Mouse (Mus musculus): ENCODE results near the gene Med26.

- TF ChIP-seq POLR2A (IDR thresholded peaks at IDR 0.05; ENCODE audit: borderline replicate concordance, insufficient read depth, low read length) = no peak
- TF ChIP-seq CTCF (IDR thresholded peaks at IDR 0.05; ENCODE audit: borderline replicate concordance, insufficient read depth, low read depth, low read length) = no peak
These were observed 17.9 kb upstream of the Med26 start for GRCm38 (mm10) chr8:72565970-72566369.

All from cerebellum, adult 2 months (tissue).